Mouse (Mus musculus): ENCODE data around the gene Ddx31.

- TF ChIP-seq FLI1 (IDR thresholded peaks at IDR 0.05; ENCODE audit: low read length): no peak
- no peak for TF ChIP-seq GATA1 (IDR thresholded peaks at IDR 0.05; ENCODE audit: borderline replicate concordance, low read length)
These were observed 42.8 kb downstream of the Ddx31 start for GRCm38 (mm10) chr2:28882826-28883485.
